Mouse (Mus musculus): ENCODE results near the gene Rhbdf2. TPM values are rescaled to one million over a fixed set of nuclear protein-coding genes. Genes with fewer than 3 reads are reported as not detected.

Rhbdf2 gene
- polyA plus RNA-seq, 1 experiment: 1.8 TPM

DNA sequence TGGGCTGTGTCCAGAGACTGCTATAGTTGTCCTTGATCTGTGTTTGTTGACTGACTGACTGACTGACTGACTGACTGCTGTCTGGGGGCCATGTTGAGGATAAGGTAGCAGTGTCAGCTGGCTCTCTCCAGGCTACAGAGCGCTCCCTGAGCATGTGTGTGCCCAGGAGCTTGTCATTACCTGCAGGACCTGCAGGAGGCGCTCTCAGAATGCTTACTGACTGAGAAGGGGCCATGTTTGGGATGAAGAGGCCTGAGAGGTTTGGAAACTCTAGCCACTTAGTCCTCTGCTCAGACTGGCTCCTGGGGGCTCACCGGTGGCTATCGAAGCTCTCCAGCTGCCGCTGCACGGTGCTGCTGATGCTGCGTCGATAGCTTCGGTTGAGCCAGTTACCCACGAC, 23.5 kb downstream of the Rhbdf2 start:
- H3K36me3 ChIP-seq (ENCODE audit: control insufficient read depth): peaks cover 99% of the 10 kb centered on the region
- TF ChIP-seq GATA1 (IDR thresholded peaks at IDR 0.05; ENCODE audit: low read length): no peak
- TF ChIP-seq TAL1 (IDR thresholded peaks at IDR 0.05; ENCODE audit: low read length): no peak
- peaks cover 12% of the 10 kb centered on the region for H3K4me1 ChIP-seq (ENCODE audit: control insufficient read depth)

DNA sequence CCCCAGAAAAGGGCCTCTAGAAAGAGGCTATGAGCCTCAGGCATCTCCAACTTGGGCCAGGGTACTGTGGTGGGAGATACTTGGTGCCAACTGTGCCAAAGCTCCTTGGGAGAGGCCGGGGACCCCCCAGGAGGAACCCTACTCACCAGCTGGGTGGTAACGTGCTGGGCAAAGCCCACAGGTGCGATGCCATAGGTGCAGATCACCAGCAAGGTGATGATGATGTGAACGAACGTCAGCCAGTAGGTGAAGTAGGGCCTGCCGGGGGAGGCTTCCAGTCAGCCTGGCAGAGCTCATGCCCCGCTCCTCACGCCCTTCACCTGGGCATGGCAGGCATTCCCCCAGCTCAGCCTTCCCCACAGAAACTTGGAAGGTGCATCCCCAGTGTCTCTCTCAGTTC, 24.8 kb downstream of the Rhbdf2 start:
- no peak for TF ChIP-seq TAL1 (IDR thresholded peaks at IDR 0.05; ENCODE audit: low read length)
- TF ChIP-seq GATA1 (IDR thresholded peaks at IDR 0.05; ENCODE audit: low read length): no peak
- Histone ChIP-seq H3K27me3 (ENCODE audit: control insufficient read depth) (no peaks in the 10 kb centered on the region), H3K4me1 (ENCODE audit: control insufficient read depth) (peaks cover 8% of the 10 kb centered on the region), H3K9me3 (ENCODE audit: control insufficient read depth, low read length) (no peaks in the 10 kb centered on the region), H3K36me3 (ENCODE audit: control insufficient read depth) (peaks cover 98% of the 10 kb centered on the region), H3K4me3 (replicated peaks) (no peak overlapping the region)

More for the DNA sequence above, 23.5 kb downstream of the Rhbdf2 start:
- no peaks in the 10 kb centered on the region for H3K9me3 ChIP-seq (ENCODE audit: control insufficient read depth, low read length)
- H3K27me3 ChIP-seq (ENCODE audit: control insufficient read depth): no peaks in the 10 kb centered on the region
- H3K4me3 ChIP-seq (replicated peaks): no peak overlapping the region

DNA sequence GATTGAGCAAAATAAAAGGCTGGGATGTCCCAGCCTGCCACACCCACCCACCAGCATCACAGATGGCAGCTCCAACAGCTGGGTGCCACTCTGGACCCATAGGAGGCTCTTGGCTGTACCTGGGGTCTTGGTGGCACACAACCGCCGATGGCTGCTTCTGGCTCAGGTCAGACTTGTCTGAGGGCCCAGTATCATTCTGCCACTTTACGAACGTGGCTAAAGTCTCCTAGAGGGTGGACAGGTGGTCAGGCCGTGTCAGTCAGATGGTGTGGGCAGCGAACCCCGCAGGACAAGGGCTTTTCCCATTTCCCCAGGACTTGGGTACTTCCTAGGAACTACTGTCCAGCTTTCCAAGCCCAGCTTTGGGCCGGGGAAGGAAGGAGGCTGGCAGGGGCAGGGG, 25.7 kb downstream of the Rhbdf2 start:
- H3K4me1 ChIP-seq (ENCODE audit: control insufficient read depth): peaks cover 8% of the 10 kb centered on the region
- TF ChIP-seq TAL1 (IDR thresholded peaks at IDR 0.05; ENCODE audit: low read length): no peak
- no peak for TF ChIP-seq GATA1 (IDR thresholded peaks at IDR 0.05; ENCODE audit: low read length)
- H3K36me3 ChIP-seq (ENCODE audit: control insufficient read depth): peaks cover 95% of the 10 kb centered on the region
- no peaks in the 10 kb centered on the region for H3K9me3 ChIP-seq (ENCODE audit: control insufficient read depth, low read length)
- H3K27me3 ChIP-seq (ENCODE audit: control insufficient read depth): no peaks in the 10 kb centered on the region
- no peak overlapping the region for H3K4me3 ChIP-seq (replicated peaks)

DNA sequence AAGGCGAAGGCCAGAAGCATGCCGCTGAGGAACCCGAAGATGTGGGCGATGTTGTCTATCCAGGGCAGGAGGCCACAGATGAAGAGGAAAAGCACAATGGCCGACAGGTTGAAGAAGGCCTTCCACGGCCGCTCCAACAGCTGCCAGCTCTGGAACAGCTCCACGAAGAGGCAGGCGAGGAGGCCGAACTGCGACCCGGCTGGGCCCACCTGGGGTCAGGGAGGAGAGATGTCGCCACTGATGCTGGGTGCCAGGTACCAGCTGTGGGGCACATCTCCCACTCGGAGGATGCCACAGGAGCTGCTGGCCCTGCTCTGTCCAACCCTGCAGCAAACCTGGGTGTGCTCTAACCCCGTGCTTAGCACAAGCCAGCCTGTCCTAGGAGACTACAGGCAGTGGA, 27.6 kb downstream of the Rhbdf2 start:
- Histone ChIP-seq H3K36me3 (ENCODE audit: control insufficient read depth) (peaks cover 78% of the 10 kb centered on the region), H3K4me3 (replicated peaks) (no peak overlapping the region), H3K9me3 (ENCODE audit: control insufficient read depth, low read length) (no peaks in the 10 kb centered on the region), H3K4me1 (ENCODE audit: control insufficient read depth) (peaks cover 7% of the 10 kb centered on the region), H3K27me3 (ENCODE audit: control insufficient read depth) (no peaks in the 10 kb centered on the region)
- TF ChIP-seq TAL1 (IDR thresholded peaks at IDR 0.05; ENCODE audit: low read length): no peak
- TF ChIP-seq GATA1 (IDR thresholded peaks at IDR 0.05; ENCODE audit: low read length): no peak

DNA sequence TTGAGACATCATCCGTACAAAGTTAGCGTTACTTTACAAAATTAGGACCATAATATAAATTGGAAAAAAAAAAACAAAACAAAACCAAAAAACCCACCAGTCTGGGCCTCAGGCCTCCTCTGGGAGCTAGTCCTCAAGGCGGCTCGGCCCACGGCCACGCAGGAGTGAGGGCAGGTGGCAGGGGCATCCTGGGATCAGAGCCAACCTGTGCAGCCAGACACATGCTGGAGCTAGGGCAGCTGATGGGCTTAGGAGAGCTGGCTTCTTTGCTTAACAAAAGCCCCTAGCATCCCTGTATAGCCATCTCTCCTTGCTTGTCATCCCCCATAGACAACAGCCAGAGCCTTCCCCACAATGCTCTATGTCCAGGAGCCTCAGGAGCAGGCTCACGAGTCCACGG, 28.6 kb downstream of the Rhbdf2 start:
- no peak for TF ChIP-seq GATA1 (IDR thresholded peaks at IDR 0.05; ENCODE audit: low read length)
- no peak for TF ChIP-seq TAL1 (IDR thresholded peaks at IDR 0.05; ENCODE audit: low read length)
- Histone ChIP-seq H3K4me3 (replicated peaks) (no peak overlapping the region), H3K9me3 (ENCODE audit: control insufficient read depth, low read length) (no peaks in the 10 kb centered on the region), H3K27me3 (ENCODE audit: control insufficient read depth) (peaks cover 3% of the 10 kb centered on the region; the same call in 1 of the 2 replicates), H3K36me3 (ENCODE audit: control insufficient read depth) (peaks cover 68% of the 10 kb centered on the region), H3K4me1 (ENCODE audit: control insufficient read depth) (no peaks in the 10 kb centered on the region)

DNA sequence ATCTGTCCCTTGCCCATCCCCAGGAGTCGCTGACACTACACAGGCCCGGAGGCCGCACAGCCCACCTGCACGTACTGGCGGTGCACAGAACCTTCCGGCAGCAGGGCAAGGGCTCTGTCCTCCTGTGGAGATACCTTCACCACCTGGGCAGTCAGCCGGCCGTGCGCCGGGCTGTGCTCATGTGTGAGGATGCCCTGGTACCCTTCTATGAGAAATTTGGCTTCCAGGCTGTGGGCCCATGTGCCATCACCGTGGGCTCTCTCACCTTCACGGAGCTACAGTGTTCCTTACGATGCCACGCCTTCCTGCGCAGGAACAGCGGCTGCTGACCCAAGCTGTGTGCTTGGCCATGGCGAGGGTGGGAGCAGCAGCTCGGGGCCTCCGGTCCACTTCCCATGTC, 30.1 kb downstream of the Rhbdf2 start:
- Histone ChIP-seq H3K36me3 (ENCODE audit: control insufficient read depth) (peaks cover 54% of the 10 kb centered on the region), H3K27me3 (ENCODE audit: control insufficient read depth) (peaks cover 6% of the 10 kb centered on the region)
- no peak for TF ChIP-seq TAL1 (IDR thresholded peaks at IDR 0.05; ENCODE audit: low read length)
- TF ChIP-seq GATA1 (IDR thresholded peaks at IDR 0.05; ENCODE audit: low read length): no peak

DNA sequence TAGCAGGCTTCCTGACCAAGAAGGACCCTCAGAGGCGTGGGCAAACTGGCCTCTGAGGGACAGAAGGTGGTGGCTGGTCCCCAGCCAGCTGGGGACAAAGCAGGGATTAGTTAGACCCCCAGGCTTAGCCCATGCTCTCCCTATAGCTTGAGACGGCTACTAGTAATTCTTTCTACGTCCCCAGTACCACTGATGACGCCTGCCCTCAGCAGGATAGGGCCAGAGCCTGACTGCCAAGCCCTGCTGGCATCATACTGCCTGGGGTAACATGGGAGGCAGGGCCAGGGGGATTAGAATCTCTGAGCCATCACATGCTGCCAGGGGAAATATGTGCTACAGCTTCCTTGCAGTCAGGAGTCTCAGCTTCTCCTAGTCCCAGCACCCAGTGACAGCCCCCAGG, 33.5 kb downstream of the Rhbdf2 start:
- no peaks in the 10 kb centered on the region for H3K9me3 ChIP-seq (ENCODE audit: control insufficient read depth, low read length)
- TF ChIP-seq GATA1 (IDR thresholded peaks at IDR 0.05; ENCODE audit: low read length) (no peak), TAL1 (IDR thresholded peaks at IDR 0.05; ENCODE audit: low read length) (no peak)
- peaks cover 33% of the 10 kb centered on the region for H3K4me1 ChIP-seq (ENCODE audit: control insufficient read depth)
- H3K4me3 ChIP-seq (replicated peaks): no peak overlapping the region
- peaks cover 26% of the 10 kb centered on the region for H3K27me3 ChIP-seq (ENCODE audit: control insufficient read depth)
- peaks cover 20% of the 10 kb centered on the region for H3K36me3 ChIP-seq (ENCODE audit: control insufficient read depth)

More for the DNA sequence above, 30.1 kb downstream of the Rhbdf2 start:
- no peak overlapping the region for H3K4me3 ChIP-seq (replicated peaks)
- peaks cover 9% of the 10 kb centered on the region for H3K4me1 ChIP-seq (ENCODE audit: control insufficient read depth)
- H3K9me3 ChIP-seq (ENCODE audit: control insufficient read depth, low read length): no peaks in the 10 kb centered on the region

DNA sequence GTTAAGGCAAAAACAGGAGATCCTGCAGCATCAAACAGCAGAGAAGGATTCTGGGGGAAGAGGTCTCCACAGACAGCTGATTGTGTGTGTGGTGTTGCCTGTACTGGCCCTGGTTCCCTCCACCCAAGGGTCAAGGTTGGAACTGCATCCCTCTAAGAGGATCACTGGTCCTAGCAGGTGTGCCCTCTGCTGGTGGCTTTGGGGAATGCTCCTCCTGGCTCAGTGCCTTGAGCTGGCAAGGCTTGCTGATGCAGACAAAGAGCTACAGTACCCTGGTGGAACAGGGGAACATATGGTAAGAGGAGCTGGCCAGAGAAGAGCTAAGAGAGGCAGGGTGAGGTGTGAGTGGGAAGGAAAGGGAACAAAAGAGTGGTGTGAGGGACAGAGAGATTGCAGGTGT, 34.4 kb downstream of the Rhbdf2 start:
- peaks cover 12% of the 10 kb centered on the region for H3K36me3 ChIP-seq (ENCODE audit: control insufficient read depth)
- TF ChIP-seq GATA1 (IDR thresholded peaks at IDR 0.05; ENCODE audit: low read length) (no peak), TAL1 (IDR thresholded peaks at IDR 0.05; ENCODE audit: low read length) (no peak)
- H3K9me3 ChIP-seq (ENCODE audit: control insufficient read depth, low read length): no peaks in the 10 kb centered on the region
- H3K4me1 ChIP-seq (ENCODE audit: control insufficient read depth): peaks cover 40% of the 10 kb centered on the region
- peaks cover 35% of the 10 kb centered on the region for H3K27me3 ChIP-seq (ENCODE audit: control insufficient read depth)
- H3K4me3 ChIP-seq (replicated peaks): no peak overlapping the region

DNA sequence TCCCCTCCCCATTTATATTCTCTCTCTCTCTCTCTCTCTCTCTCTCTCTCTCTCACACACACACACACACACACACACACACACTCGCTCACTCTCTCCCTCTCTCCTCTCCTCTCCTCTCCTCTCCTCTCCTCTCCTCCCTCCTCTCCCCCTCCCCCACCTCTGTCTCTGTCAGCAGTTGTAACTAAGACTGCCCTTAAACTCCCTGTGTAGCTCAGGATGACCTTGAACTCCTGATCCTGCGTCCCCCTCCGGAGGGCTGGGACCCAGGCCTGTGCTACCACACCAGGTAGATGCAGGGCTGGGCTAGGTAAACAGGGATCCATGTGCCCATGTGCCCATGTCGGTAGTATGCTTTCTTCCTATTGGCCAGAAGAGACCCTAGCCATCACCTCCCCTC, 35.2 kb downstream of the Rhbdf2 start:
- H3K27me3 ChIP-seq (ENCODE audit: control insufficient read depth): peaks cover 41% of the 10 kb centered on the region

DNA sequence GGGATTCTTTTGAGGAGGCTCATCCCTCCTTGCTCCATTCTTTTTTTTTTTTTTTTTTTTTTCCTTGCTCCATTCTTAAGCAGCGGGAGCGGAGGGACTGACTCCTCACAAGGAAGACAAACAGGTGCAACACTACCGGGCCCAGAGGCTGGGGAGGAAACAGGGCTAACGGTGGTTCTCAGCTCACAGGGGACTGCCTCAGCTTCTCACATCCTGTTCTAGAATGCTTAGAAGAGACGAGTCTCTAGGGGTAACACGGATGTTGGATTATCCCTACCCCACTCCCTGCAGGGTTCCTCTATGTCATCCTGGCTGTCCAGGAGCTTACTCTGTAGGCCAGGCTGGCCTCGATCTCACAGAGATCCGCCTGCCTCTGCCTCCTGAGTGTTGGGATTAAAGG, 37.2 kb downstream of the Rhbdf2 start:
- Histone ChIP-seq H3K9me3 (ENCODE audit: control insufficient read depth, low read length) (no peaks in the 10 kb centered on the region), H3K27me3 (ENCODE audit: control insufficient read depth) (peaks cover 47% of the 10 kb centered on the region), H3K4me3 (replicated peaks) (no peak overlapping the region), H3K36me3 (ENCODE audit: control insufficient read depth) (no peaks in the 10 kb centered on the region), H3K4me1 (ENCODE audit: control insufficient read depth) (peaks cover 52% of the 10 kb centered on the region)
- TF ChIP-seq TAL1 (IDR thresholded peaks at IDR 0.05; ENCODE audit: low read length) (no peak), GATA1 (IDR thresholded peaks at IDR 0.05; ENCODE audit: low read length) (no peak)

More for the DNA sequence above, 35.2 kb downstream of the Rhbdf2 start:
- Histone ChIP-seq H3K4me1 (ENCODE audit: control insufficient read depth) (peaks cover 47% of the 10 kb centered on the region), H3K4me3 (replicated peaks) (no peak overlapping the region), H3K9me3 (ENCODE audit: control insufficient read depth, low read length) (no peaks in the 10 kb centered on the region), H3K36me3 (ENCODE audit: control insufficient read depth) (peaks cover 4% of the 10 kb centered on the region)
- TF ChIP-seq TAL1 (IDR thresholded peaks at IDR 0.05; ENCODE audit: low read length) (no peak), GATA1 (IDR thresholded peaks at IDR 0.05; ENCODE audit: low read length) (no peak)
